Mouse (Mus musculus): ENCODE data around the gene Kctd13. TPM values are rescaled to one million over a fixed set of nuclear protein-coding genes. Genes with fewer than 3 reads are reported as not detected.
A peak's percentile ranks its signal among the peaks of the same experiment; 100 is the strongest.

Kctd13 gene
- polyA plus RNA-seq, 1 experiment from 2014 or later = 17.3 TPM

DNA sequence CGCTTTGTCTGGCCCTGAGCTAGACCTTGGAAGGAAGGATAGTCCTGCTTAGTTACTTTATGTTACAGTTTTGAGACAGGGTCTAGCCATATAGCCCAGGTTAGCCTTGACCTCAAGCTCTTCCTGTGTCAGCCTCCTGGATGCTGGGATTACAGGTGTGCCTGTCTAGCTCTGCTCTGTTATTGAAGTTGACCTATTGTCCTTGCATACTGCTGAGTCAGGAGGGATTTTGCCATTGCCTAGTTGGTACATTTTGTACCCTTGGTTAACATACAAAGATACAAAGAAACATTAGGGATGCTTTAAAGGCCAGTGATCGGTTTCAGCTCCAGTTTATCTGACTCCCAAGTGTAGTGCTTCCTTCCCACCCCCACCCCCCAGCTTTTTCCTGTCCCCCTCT lies 4.0 kb downstream of the Kctd13 start:
- TF ChIP-seq CTCF (IDR thresholded peaks at IDR 0.05; ENCODE audit: low read depth) = no peak

GRCm38 (mm10) chr7:126941171-126941570 lies 12.5 kb downstream of the Kctd13 start:
- no peak for TF ChIP-seq CTCF (IDR thresholded peaks at IDR 0.05; ENCODE audit: low read depth)
- no peak overlapping the region for H3K9ac ChIP-seq (ENCODE audit: low read depth, low read length)
- no peak for DNase-seq (ENCODE audit: low spot score)
- no peak overlapping the region for H3K4me2 ChIP-seq (ENCODE audit: low read length)
- no peaks in the 10 kb centered on the region for H3K9me3 ChIP-seq (replicated peaks; ENCODE audit: low read length)
- WGBS = 51% methylated on average over 6 of the region's 6 CpGs
- no peak overlapping the region for H3K4me3 ChIP-seq (replicated peaks; ENCODE audit: low read depth, low read length)
- no peak overlapping the region for H3K27ac ChIP-seq
- ATAC-seq (replicated peaks; ENCODE audit: low FRiP score, low read depth) = no peak
- H3K27me3 ChIP-seq (ENCODE audit: insufficient read depth, low read length) = no peaks in the 10 kb centered on the region
- H3K36me3 ChIP-seq (ENCODE audit: insufficient read depth, low read length) = no peaks in the 10 kb centered on the region
- no peaks in the 10 kb centered on the region for H3K4me1 ChIP-seq (replicated peaks; ENCODE audit: insufficient read depth, low read length)

More for the DNA sequence above, 4.0 kb downstream of the Kctd13 start:
- H3K4me1 ChIP-seq (replicated peaks; ENCODE audit: insufficient read depth, low read length) = peaks cover 5% of the 10 kb centered on the region
- H3K36me3 ChIP-seq (ENCODE audit: insufficient read depth, low read length) = peaks cover 12% of the 10 kb centered on the region; the same call in 1 of the 2 replicates
- 84% methylated on average over 2 of the region's 2 CpGs for WGBS
- no peak overlapping the region for H3K4me3 ChIP-seq (replicated peaks; ENCODE audit: low read depth, low read length)
- ATAC-seq (replicated peaks; ENCODE audit: low FRiP score, low read depth) (no peak), DNase-seq (ENCODE audit: low spot score) (no peak)
- H3K27me3 ChIP-seq (ENCODE audit: insufficient read depth, low read length) = no peaks in the 10 kb centered on the region
- no peak overlapping the region for H3K9ac ChIP-seq (ENCODE audit: low read depth, low read length)
- no peaks in the 10 kb centered on the region for H3K9me3 ChIP-seq (replicated peaks; ENCODE audit: low read length)
- no peak overlapping the region for H3K27ac ChIP-seq
- no peak overlapping the region for H3K4me2 ChIP-seq (ENCODE audit: low read length)

- H3K4me1 ChIP-seq (replicated peaks; ENCODE audit: insufficient read depth, low read length) = no peaks in the 10 kb centered on the region
- H3K4me2 ChIP-seq (ENCODE audit: low read length) = no peak overlapping the region
- ATAC-seq (replicated peaks; ENCODE audit: low FRiP score, low read depth) (no peak), DNase-seq (ENCODE audit: low spot score) (no peak)
- no peaks in the 10 kb centered on the region for H3K27me3 ChIP-seq (ENCODE audit: insufficient read depth, low read length)
- H3K27ac ChIP-seq = no peak overlapping the region
- TF ChIP-seq CTCF (IDR thresholded peaks at IDR 0.05; ENCODE audit: low read depth) = no peak
- no peaks in the 10 kb centered on the region for H3K36me3 ChIP-seq (ENCODE audit: insufficient read depth, low read length)
- no peak overlapping the region for H3K9ac ChIP-seq (ENCODE audit: low read depth, low read length)
- no peaks in the 10 kb centered on the region for H3K9me3 ChIP-seq (replicated peaks; ENCODE audit: low read length)
- WGBS = 73% methylated on average over 5 of the region's 5 CpGs
- no peak overlapping the region for H3K4me3 ChIP-seq (replicated peaks; ENCODE audit: low read depth, low read length)
Measured at GRCm38 (mm10) chr7:126941801-126942200, 13.1 kb downstream of the Kctd13 start.

- H3K4me1 ChIP-seq (replicated peaks; ENCODE audit: insufficient read depth, low read length) = peaks cover 10% of the 10 kb centered on the region; the same call in 1 of the 2 replicates
- 40% methylated on average over 3 of the region's 3 CpGs for WGBS
- no peak overlapping the region for H3K4me3 ChIP-seq (replicated peaks; ENCODE audit: low read depth, low read length)
- ATAC-seq (replicated peaks; ENCODE audit: low FRiP score, low read depth) = no peak
- peaks cover 8% of the 10 kb centered on the region; the same call in 1 of the 2 replicates for H3K27me3 ChIP-seq (ENCODE audit: insufficient read depth, low read length)
- H3K4me2 ChIP-seq (ENCODE audit: low read length) = no peak overlapping the region
- TF ChIP-seq CTCF (IDR thresholded peaks at IDR 0.05; ENCODE audit: low read depth) = peak; percentile 83
- H3K9ac ChIP-seq (ENCODE audit: low read depth, low read length) = no peak overlapping the region
- no peaks in the 10 kb centered on the region for H3K36me3 ChIP-seq (ENCODE audit: insufficient read depth, low read length)
- no peak overlapping the region for H3K27ac ChIP-seq
- H3K9me3 ChIP-seq (replicated peaks; ENCODE audit: low read length) = no peaks in the 10 kb centered on the region
- DNase-seq (ENCODE audit: low spot score) = peak; percentile 70
Measured at GRCm38 (mm10) chr7:126946530-126946929, 17.9 kb downstream of the Kctd13 start.

DNA sequence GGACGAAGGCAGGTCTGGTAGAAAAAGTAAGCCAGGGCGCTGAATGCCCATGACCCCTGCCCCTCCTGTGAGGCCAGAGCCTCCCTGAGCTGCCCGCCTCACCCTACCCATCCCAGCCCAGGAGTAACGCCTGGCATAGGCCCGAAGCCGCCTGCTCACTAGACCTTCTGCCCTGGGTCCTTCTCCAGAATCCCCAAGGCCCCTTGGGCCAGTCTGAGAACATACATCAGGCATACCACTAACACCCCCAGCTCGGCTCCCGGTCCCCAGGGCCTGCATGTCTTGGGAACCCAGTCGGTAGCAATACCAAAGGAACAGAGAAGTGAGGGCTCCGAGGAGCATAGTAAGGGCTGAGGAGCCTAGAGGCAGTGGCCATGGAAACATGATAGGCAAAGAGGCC lies 19.9 kb downstream of the Kctd13 start:
- H3K4me3 ChIP-seq (replicated peaks; ENCODE audit: low read depth, low read length) = no peak overlapping the region
- no peak for DNase-seq (ENCODE audit: low spot score)
- H3K4me2 ChIP-seq (ENCODE audit: low read length) = no peak overlapping the region
- peaks cover 10% of the 10 kb centered on the region; the same call in 1 of the 2 replicates for H3K4me1 ChIP-seq (replicated peaks; ENCODE audit: insufficient read depth, low read length)
- no peak for ATAC-seq (replicated peaks; ENCODE audit: low FRiP score, low read depth)
- H3K9me3 ChIP-seq (replicated peaks; ENCODE audit: low read length) = no peaks in the 10 kb centered on the region
- H3K9ac ChIP-seq (ENCODE audit: low read depth, low read length) = no peak overlapping the region
- peaks cover 12% of the 10 kb centered on the region for H3K27me3 ChIP-seq (ENCODE audit: insufficient read depth, low read length)
- TF ChIP-seq CTCF (IDR thresholded peaks at IDR 0.05; ENCODE audit: low read depth) = no peak
- no peaks in the 10 kb centered on the region for H3K36me3 ChIP-seq (ENCODE audit: insufficient read depth, low read length)
- WGBS = 78% methylated on average over 10 of the region's 10 CpGs
- no peak overlapping the region for H3K27ac ChIP-seq

GRCm38 (mm10) chr7:126949403-126949792 lies 20.7 kb downstream of the Kctd13 start, which contains the start of gene Asphd1:
TSS of gene Asphd1 (minus strand) at chr7:126949582.
- Histone ChIP-seq H3K27ac (no peak within 1 kb of the TSS), H3K4me3 (replicated peaks; ENCODE audit: low read depth, low read length) (peak within 1 kb of the TSS; percentile 42), H3K4me1 (replicated peaks; ENCODE audit: insufficient read depth, low read length) (peaks cover 10% of the 10 kb centered on the region; the same call in 1 of the 2 replicates), H3K4me2 (ENCODE audit: low read length) (peak within 1 kb of the TSS; percentile 98), H3K9me3 (replicated peaks; ENCODE audit: low read length) (no peaks in the 10 kb centered on the region), H3K27me3 (ENCODE audit: insufficient read depth, low read length) (peaks cover 12% of the 10 kb centered on the region), H3K36me3 (ENCODE audit: insufficient read depth, low read length) (no peaks in the 10 kb centered on the region), H3K9ac (ENCODE audit: low read depth, low read length) (0 out of 2 replicates have a peak within 1 kb of the TSS, but pooled peaks have one; percentile 4)
- WGBS = under 1% methylated on average over 19 of the region's 21 CpGs
- ATAC-seq (replicated peaks; ENCODE audit: low FRiP score, low read depth) = peak; percentile 35
- no peak for TF ChIP-seq CTCF (IDR thresholded peaks at IDR 0.05; ENCODE audit: low read depth)
- no peak for DNase-seq (ENCODE audit: low spot score)
